Mouse (Mus musculus): ENCODE data around the gene Sgca. TPM values are rescaled to one million over a fixed set of nuclear protein-coding genes. Genes with fewer than 3 reads are reported as not detected.

Sgca gene
- total RNA-seq, 2 experiments from 2014 or later = 0.35 TPM; not detected in 1

GRCm38 (mm10) chr11:94958065-94958858 is 17.9 kb downstream of the Sgca start:
- peak in 1 of 2 experiments; percentile 39 for DNase-seq (ENCODE audit: extremely low spot score in 1 of 2, low spot score in 2 of 2)
- Histone ChIP-seq H3K27ac (no peak overlapping the region), H3K4me3 (no peak overlapping the region)
- TF ChIP-seq CTCF (IDR thresholded peaks at IDR 0.05) = no peak
- intact Hi-C loops (cut with DNase I) = no loop called here

DNA sequence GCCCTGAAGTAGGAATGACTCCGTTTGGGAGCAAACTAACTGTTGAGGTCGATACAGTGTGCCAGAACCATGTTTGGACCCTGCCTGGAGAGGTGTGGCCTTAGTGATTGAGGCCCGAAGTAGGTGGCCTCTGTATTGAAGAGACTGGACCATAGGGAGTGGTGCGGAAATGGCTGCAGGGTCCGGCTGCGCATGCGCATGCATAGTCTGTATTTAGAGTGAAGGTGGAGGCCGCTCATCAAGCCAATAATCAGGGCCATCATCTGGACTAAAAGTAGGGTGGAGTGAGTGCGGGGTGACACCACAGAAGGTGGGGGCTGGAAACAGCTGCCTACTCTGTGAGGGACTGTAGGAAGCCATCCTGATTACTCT is 18.4 kb downstream of the Sgca start:
- intact Hi-C loops (cut with DNase I) = no loop called here
- DNase-seq (ENCODE audit: extremely low spot score in 1 of 2, low spot score in 2 of 2) = no peak
- no peak overlapping the region for H3K27ac ChIP-seq

GRCm38 (mm10) chr11:94955103-94955502 is 21.0 kb downstream of the Sgca start:
- DNase-seq (ENCODE audit: extremely low spot score in 1 of 2, low spot score in 2 of 2) = no peak
- no peak overlapping the region for H3K4me3 ChIP-seq
- intact Hi-C loops (cut with DNase I) = no loop called here
- H3K27ac ChIP-seq = no peak overlapping the region
- TF ChIP-seq CTCF (IDR thresholded peaks at IDR 0.05) = no peak

More for the DNA sequence above, 18.4 kb downstream of the Sgca start:
- no peak for TF ChIP-seq CTCF (IDR thresholded peaks at IDR 0.05)
- no peak overlapping the region for H3K4me3 ChIP-seq

DNA sequence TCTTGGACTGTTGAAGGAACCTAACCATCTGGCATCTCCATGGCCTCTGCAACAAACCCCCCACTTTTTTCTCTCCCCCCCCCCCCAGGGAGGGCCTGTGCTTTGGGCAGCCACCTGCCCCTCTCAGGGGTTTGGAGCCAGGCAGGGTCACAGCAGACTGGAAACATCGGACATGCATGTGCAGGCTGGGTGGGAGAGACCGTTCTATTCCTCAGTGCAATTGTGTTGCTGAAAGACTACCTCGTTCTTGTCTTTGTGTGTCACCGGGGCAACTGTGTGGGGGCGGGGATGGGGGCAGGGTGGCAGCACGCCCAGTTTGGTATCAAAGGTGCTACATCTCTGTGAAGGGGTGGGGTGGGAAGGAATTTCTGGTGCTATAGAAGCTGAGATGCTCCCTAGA is 24.0 kb downstream of the Sgca start:
- no peak for DNase-seq (ENCODE audit: extremely low spot score in 1 of 2, low spot score in 2 of 2)
- H3K4me3 ChIP-seq = no peak overlapping the region
- no peak for TF ChIP-seq CTCF (IDR thresholded peaks at IDR 0.05)
- H3K27ac ChIP-seq = no peak overlapping the region
- intact Hi-C loops (cut with DNase I) = no loop called here

DNA sequence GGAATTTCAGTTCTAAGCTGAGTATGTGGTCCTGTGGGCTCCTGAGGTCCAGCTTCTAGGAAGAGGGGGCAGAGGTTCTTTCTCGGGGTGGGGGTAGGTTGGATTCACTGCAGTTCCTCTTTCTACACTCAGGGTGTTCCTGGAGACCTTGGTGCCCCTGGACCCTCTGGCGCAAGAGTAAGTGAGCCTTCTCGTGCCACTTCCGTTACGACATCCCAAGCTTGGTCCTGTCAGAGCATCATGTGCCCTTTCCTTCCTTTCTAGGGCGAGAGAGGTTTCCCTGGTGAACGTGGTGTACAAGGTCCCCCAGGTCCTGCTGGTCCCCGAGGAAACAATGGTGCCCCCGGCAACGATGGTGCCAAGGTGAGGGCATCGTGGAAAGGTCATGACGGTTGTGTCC is 30.9 kb downstream of the Sgca start:
- no peak for DNase-seq (ENCODE audit: extremely low spot score in 1 of 2, low spot score in 2 of 2)
- no peak for TF ChIP-seq CTCF (IDR thresholded peaks at IDR 0.05)
- no peak overlapping the region for H3K4me3 ChIP-seq
- no peak overlapping the region for H3K27ac ChIP-seq
- intact Hi-C loops (cut with DNase I) = loop anchor here (10.0 kb wide), 1 partner anchor 160 kb away; no protein-coding TSS in a partner anchor

GRCm38 (mm10) chr11:94944295-94944694 is 31.8 kb downstream of the Sgca start:
- DNase-seq (ENCODE audit: extremely low spot score in 1 of 2, low spot score in 2 of 2) = no peak
- peak; percentile 13 for TF ChIP-seq CTCF (IDR thresholded peaks at IDR 0.05)
- Histone ChIP-seq H3K27ac (no peak overlapping the region), H3K4me3 (no peak overlapping the region)
- intact Hi-C loops (cut with DNase I) = loop anchor here (10.0 kb wide), 1 partner anchor 161 kb away; no protein-coding TSS in a partner anchor

DNA sequence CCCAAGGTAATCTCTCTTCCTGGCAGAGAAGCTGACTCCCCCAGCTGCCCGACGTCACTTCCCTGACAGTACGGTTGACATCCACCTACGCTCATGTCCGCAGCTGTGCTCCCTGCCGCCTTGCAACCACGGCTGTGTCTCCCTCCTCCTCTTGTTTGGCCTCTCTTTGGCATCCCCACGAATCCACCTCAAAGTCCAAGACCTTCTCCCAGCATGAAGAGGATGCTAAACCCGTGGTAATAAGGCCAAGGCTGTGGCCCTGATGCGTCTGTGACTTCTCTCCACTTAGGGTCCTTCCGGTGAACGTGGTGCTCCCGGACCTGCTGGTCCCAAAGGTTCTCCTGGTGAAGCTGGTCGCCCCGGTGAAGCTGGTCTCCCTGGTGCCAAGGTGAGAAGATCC is 33.1 kb downstream of the Sgca start:
- no peak for TF ChIP-seq CTCF (IDR thresholded peaks at IDR 0.05)
- intact Hi-C loops (cut with DNase I) = loop anchor here (10.0 kb wide), 1 partner anchor 162 kb away; no protein-coding TSS in a partner anchor
- no peak for DNase-seq (ENCODE audit: extremely low spot score in 1 of 2, low spot score in 2 of 2)
- H3K27ac ChIP-seq = no peak overlapping the region
- H3K4me3 ChIP-seq = no peak overlapping the region

DNA sequence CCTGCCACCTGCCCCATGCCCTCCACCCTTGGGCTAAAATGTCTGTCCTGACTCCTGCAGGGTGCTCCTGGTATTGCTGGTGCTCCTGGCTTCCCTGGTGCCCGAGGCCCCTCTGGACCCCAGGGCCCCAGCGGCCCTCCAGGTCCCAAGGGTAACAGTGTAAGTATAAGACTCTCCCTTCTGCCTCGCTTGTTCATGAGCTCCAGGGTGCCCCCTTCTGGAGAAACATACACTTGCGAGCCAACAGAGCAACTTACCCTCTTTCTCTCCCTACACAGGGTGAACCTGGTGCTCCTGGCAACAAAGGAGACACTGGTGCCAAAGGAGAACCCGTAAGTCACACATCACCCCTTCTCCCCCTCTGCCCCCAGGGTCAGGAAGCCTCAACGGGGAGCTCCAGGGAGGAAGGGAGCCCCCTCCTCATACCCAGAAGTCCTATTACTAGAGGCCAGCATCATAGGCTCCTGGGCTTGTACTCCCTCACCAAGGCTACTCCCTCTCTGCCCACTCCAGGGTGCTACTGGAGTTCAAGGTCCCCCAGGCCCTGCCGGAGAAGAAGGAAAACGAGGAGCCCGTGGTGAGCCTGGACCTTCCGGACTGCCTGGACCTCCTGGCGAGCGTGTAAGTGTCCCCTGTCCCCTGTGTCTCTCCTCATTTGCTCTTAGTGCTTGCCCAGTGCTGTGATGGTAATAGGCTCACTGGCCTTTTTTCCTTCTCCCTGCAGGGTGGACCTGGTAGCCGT is 33.7 kb downstream of the Sgca start:
- peak; percentile 67 for TF ChIP-seq CTCF (IDR thresholded peaks at IDR 0.05)
- intact Hi-C loops (cut with DNase I) = loop anchor here (10.0 kb wide), 1 partner anchor 162 kb away; no protein-coding TSS in a partner anchor

DNA sequence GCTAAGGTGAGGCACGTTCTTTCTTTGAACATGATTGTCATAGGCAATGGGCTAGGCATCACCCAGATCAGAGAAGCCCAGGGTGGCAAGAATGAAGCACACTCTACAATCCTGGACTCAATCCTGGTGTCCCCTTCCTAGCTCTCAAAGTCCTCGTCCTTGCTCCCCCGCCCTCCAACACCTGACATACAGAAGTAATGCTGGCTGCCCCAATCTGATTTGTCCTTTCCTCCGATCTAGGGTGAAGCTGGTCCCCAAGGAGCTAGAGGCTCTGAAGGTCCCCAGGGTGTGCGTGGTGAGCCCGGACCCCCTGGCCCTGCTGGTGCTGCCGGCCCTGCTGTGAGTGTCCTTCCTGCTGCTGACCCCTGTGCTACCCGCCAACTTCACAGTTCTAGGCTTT is 34.4 kb downstream of the Sgca start:
- H3K27ac ChIP-seq = no peak overlapping the region
- TF ChIP-seq CTCF (IDR thresholded peaks at IDR 0.05) = no peak
- intact Hi-C loops (cut with DNase I) = loop anchor here (10.0 kb wide), 1 partner anchor 163 kb away; no protein-coding TSS in a partner anchor
- no peak overlapping the region for H3K4me3 ChIP-seq
- DNase-seq (ENCODE audit: extremely low spot score in 1 of 2, low spot score in 2 of 2) = no peak

More for the DNA sequence above, 33.7 kb downstream of the Sgca start:
- no peak overlapping the region for H3K27ac ChIP-seq
- DNase-seq (ENCODE audit: extremely low spot score in 1 of 2, low spot score in 2 of 2) = peak in 1 of 2 experiments; percentile 43
- H3K4me3 ChIP-seq = no peak overlapping the region

DNA sequence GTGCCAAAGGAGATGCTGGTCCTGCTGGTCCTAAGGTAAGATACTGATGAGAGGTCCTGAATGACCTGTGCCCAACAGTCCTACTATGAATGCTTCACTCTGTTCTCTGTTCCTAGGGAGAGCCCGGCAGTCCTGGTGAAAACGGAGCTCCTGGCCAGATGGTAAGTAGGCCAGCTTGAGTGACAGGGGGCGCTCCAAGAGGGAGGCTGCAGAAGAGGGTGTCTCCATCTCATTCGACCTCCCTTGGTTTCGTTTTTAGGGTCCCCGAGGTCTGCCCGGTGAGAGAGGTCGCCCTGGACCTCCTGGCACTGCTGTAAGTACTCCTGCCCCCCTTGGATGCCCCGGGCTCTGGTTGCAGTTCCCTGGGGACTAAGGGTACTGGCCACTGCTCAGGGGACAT is 35.0 kb downstream of the Sgca start:
- H3K4me3 ChIP-seq = no peak overlapping the region
- intact Hi-C loops (cut with DNase I) = loop anchor here (10.0 kb wide), 1 partner anchor 164 kb away; no protein-coding TSS in a partner anchor
- DNase-seq (ENCODE audit: extremely low spot score in 1 of 2, low spot score in 2 of 2) = no peak

DNA sequence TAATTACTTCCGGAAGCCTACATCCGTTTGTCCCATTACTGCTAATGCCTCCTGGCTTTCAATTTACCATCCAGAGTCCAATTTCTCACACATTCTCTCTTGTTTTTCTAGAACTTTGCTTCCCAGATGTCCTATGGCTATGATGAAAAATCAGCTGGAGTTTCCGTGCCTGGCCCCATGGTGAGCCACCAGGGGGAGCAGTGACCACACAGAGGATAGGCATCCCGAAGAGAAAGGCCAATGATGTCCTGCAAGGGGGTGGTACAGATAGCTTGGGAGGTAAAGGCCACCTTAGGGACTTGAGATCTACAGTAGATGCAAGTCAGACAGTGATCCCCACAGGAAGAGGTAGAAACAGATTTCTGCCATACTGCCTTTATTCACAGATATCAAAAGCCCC is 36.8 kb downstream of the Sgca start:
- intact Hi-C loops (cut with DNase I) = loop anchor here (1.0 to 5.0 kb wide), 2 partner anchors 30 to 103 kb away; partner anchors contain the start of gene Pdk2
- Histone ChIP-seq H3K4me3 (no peak overlapping the region), H3K27ac (no peak overlapping the region)
- TF ChIP-seq CTCF (IDR thresholded peaks at IDR 0.05) = peak; percentile 94
- DNase-seq (ENCODE audit: extremely low spot score in 1 of 2, low spot score in 2 of 2) = peak; percentile 65 to 75

More for the DNA sequence above, 35.0 kb downstream of the Sgca start:
- TF ChIP-seq CTCF (IDR thresholded peaks at IDR 0.05) = no peak; the same call in 1 of the 2 replicates
- H3K27ac ChIP-seq = no peak overlapping the region

GRCm38 (mm10) chr11:94938296-94938695 is 37.8 kb downstream of the Sgca start:
- intact Hi-C loops (cut with DNase I) = loop anchor here (5.0 kb wide), 1 partner anchor 104 kb away; the partner anchor contains the start of gene Pdk2
- TF ChIP-seq CTCF (IDR thresholded peaks at IDR 0.05) = no peak

More at GRCm38 (mm10) chr11:94938296-94938695, 37.8 kb downstream of the Sgca start:
- Histone ChIP-seq H3K27ac (no peak overlapping the region), H3K4me3 (no peak overlapping the region)
- DNase-seq (ENCODE audit: extremely low spot score in 1 of 2, low spot score in 2 of 2) = no peak

Data from left cerebral cortex, adult 2 months (tissue).